Mouse (Mus musculus): ENCODE measurements around the gene Hs2st1.

- peak; percentile 61 for TF ChIP-seq CTCF (IDR thresholded peaks at IDR 0.05; ENCODE audit: low read depth)
- no peak for TF ChIP-seq EP300 (IDR thresholded peaks at IDR 0.05; ENCODE audit: low read depth)
These were observed 102.5 kb downstream of the Hs2st1 start for GRCm38 (mm10) chr3:144467521-144467920.
